Comparison of ENCODE assay signal across 8 mouse cellular contexts in the genomic region with DNA sequence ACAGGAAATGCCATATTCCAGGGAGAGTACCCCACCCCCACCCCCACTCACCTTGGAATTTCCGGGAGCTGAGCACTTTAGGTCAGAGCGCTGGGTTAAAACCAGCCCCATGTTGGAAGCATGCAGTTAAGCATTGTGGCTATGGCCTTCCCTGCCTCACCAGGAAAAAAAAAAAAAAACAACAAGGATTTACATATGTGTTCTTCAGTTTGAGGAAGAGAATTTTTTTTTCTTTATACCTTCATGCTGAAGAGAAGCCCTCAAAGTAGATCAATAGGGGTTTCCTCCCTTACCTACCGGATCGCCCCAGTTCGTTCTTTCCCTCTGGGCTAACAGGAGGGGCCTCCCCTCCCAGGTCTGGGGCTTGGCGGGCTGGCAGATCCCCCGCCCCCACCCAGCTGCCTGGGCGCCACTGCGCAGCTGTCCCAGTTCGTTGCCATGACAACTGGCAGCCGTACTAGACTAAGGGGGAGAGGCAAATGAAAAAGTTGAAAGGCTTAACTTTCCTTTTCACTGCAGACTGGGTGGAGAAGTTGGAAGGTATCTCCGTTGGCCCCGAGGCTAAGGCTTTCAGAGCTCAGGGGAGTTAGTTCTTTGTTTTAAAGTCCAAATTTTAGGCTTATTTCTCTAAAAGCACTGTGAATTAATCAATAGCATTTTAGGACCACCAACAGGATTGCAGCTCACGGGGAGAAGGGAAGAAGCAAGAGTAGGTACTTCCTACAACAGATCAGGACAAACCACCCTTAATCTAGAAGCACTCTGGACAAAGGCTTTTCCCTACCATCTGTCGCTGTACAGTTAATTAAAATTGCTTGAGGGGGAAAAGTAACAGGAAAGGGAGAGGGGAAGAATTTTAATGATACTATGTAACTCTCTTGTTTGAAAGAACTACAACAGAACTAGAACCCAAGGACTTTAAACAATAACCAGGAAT. TPM values are rescaled to one million over a fixed set of nuclear protein-coding genes. Genes with fewer than 3 reads are reported as not detected.
A peak's percentile ranks its signal among the peaks of the same experiment; 100 is the strongest.
DNase-seq lines count a peak whose midpoint lies in the region; ATAC-seq and TF ChIP-seq lines count a peak whose summit lies in the region.

No protein-coding gene starts in this region.

- intact Hi-C loops in heart, postnatal 36 days (cut with DNase I) = loop anchor here (2.0 kb wide), 1 partner anchor 24 kb away; a partner anchor contains a TSS

- H3K9me3 ChIP-seq in ES-Bruce4 (replicated peaks; ENCODE audit: control insufficient read depth, insufficient read depth, low read length, poor library complexity, severe bottlenecking) = no peaks in the 10 kb centered on the region
- no peaks in the 10 kb centered on the region for H3K9me3 ChIP-seq in forebrain, embryonic 16.5 days (ENCODE audit: control insufficient read depth, low read length)
- no peaks in the 10 kb centered on the region for H3K9me3 ChIP-seq in neural tube, embryonic 15.5 days (replicated peaks)

- WGBS in forebrain, embryonic 16.5 days = 2% methylated on average over 15 of the region's 15 CpGs
- WGBS in lung, adult 2 months = 6% methylated on average over 15 of the region's 15 CpGs
- under 1% methylated on average over 15 of the region's 15 CpGs for WGBS in neural tube, embryonic 15.5 days

- H3K4me3 ChIP-seq in ES-Bruce4 (ENCODE audit: low read depth, low read length) = peak overlapping the region; percentile 58
- peak overlapping the region; percentile 53 for H3K4me3 ChIP-seq in forebrain, embryonic 16.5 days (replicated peaks; ENCODE audit: low read length)
- peak overlapping the region; percentile 71 for H3K4me3 ChIP-seq in layer of hippocampus, adult 2 months
- H3K4me3 ChIP-seq in lung, adult 2 months (replicated peaks; ENCODE audit: extremely low read depth, low read depth, low read length) = peak overlapping the region; percentile 72
- H3K4me3 ChIP-seq in neural tube, embryonic 15.5 days (replicated peaks) = peak overlapping the region; percentile 45

- no peak for TF ChIP-seq POLR2A in ES-Bruce4 (IDR thresholded peaks at IDR 0.05; ENCODE audit: insufficient read depth, low read length)
- peak; percentile 18; the same call in 1 of the 2 replicates for TF ChIP-seq POLR2A in lung, adult 2 months (IDR thresholded peaks at IDR 0.05; ENCODE audit: borderline replicate concordance, extremely low read depth, low read depth, low read length)

- peak overlapping the region; percentile 100 for H3K27ac ChIP-seq in ES-Bruce4 (ENCODE audit: insufficient read depth, low read length)
- peak overlapping the region; percentile 93 for H3K27ac ChIP-seq in forebrain, embryonic 16.5 days (ENCODE audit: low read length)
- H3K27ac ChIP-seq in layer of hippocampus, adult 2 months = peak overlapping the region; percentile 92
- peak overlapping the region; percentile 86 for H3K27ac ChIP-seq in neural tube, embryonic 15.5 days (replicated peaks)

- H3K9ac ChIP-seq in ES-Bruce4 (ENCODE audit: low read depth, poor library complexity, severe bottlenecking) = peak overlapping the region; percentile 76
- peak overlapping the region; percentile 56 for H3K9ac ChIP-seq in forebrain, embryonic 16.5 days (replicated peaks; ENCODE audit: low read depth, low read length)
- H3K9ac ChIP-seq in neural tube, embryonic 15.5 days (replicated peaks) = peak overlapping the region; percentile 45

- peaks cover 29% of the 10 kb centered on the region for H3K36me3 ChIP-seq in ES-Bruce4 (ENCODE audit: control insufficient read depth, insufficient read depth, low read length, poor library complexity, severe bottlenecking)
- H3K36me3 ChIP-seq in forebrain, embryonic 16.5 days (ENCODE audit: control insufficient read depth, insufficient read depth) = peaks cover 14% of the 10 kb centered on the region
- H3K36me3 ChIP-seq in neural tube, embryonic 15.5 days = peaks cover 20% of the 10 kb centered on the region

- peak; percentile 94 for TF ChIP-seq EP300 in ES-Bruce4 (IDR thresholded peaks at IDR 0.05; ENCODE audit: insufficient read depth, low read depth, low read length)

- peak; percentile 44 for DNase-seq in cerebellum, adult 11-12 months
- DNase-seq in heart, postnatal 36 days = peak; percentile 80 to 84
- DNase-seq in layer of hippocampus, adult 2 months (ENCODE audit: low spot score in 2 of 2) = peak; percentile 93 to 94
- DNase-seq in lung, adult 2 months = peak; percentile 72
- DNase-seq in testis, postnatal 10 days (ENCODE audit: low spot score) = peak; percentile 91

- H3K27me3 ChIP-seq in ES-Bruce4 (ENCODE audit: control insufficient read depth, insufficient read depth, low read length, poor library complexity, severe bottlenecking) = no peaks in the 10 kb centered on the region
- no peaks in the 10 kb centered on the region for H3K27me3 ChIP-seq in forebrain, embryonic 16.5 days (replicated peaks; ENCODE audit: control insufficient read depth, insufficient read depth, low read length)
- no peaks in the 10 kb centered on the region for H3K27me3 ChIP-seq in neural tube, embryonic 15.5 days (replicated peaks)

- H3K4me2 ChIP-seq in forebrain, embryonic 16.5 days (ENCODE audit: low read length) = peak overlapping the region; percentile 69
- H3K4me2 ChIP-seq in neural tube, embryonic 15.5 days = peak overlapping the region; percentile 59

- peaks cover 3% of the 10 kb centered on the region for H3K4me1 ChIP-seq in ES-Bruce4 (ENCODE audit: control insufficient read depth, insufficient read depth, low read length)
- H3K4me1 ChIP-seq in forebrain, embryonic 16.5 days (replicated peaks; ENCODE audit: control insufficient read depth, insufficient read depth, low read length) = peaks cover 31% of the 10 kb centered on the region
- H3K4me1 ChIP-seq in lung, adult 2 months (ENCODE audit: control insufficient read depth, insufficient read depth, low read length) = peaks cover 6% of the 10 kb centered on the region; the same call in 1 of the 2 replicates
- peaks cover 19% of the 10 kb centered on the region for H3K4me1 ChIP-seq in neural tube, embryonic 15.5 days

- ATAC-seq in forebrain, embryonic 16.5 days = peak; percentile 97
- ATAC-seq in neural tube, embryonic 15.5 days (ENCODE audit: low FRiP score) = peak; percentile 94

- TF ChIP-seq CTCF in ES-Bruce4 (IDR thresholded peaks at IDR 0.05; ENCODE audit: low read depth, low read length) = no peak
- TF ChIP-seq CTCF in layer of hippocampus, adult 2 months (conservative IDR thresholded peaks at IDR 0.05) = no peak
- TF ChIP-seq CTCF in lung, adult 2 months (IDR thresholded peaks at IDR 0.05; ENCODE audit: insufficient read depth, low read length) = no peak

RNA-seq across cellular contexts. Expression of a gene that starts 24.4 kb away (rescaled TPM):
- 317 and 328 TPM in 2 replicates for polyA plus RNA-seq in ES-Bruce4 (2011; ENCODE audit: insufficient read depth, insufficient read length, low read depth, missing spikeins)
- polyA plus RNA-seq in forebrain, embryonic 16.5 days (2015; fragmentation: Nextera tagmentation; extraction: Ambion mirVana) = 132 and 139 TPM in 2 replicates
- total RNA-seq in heart, postnatal 36 days (2021) = 10 to 100 TPM; 54.2 to 58.7 TPM
- 100 to 1,000 TPM; 179 to 187 TPM for total RNA-seq in layer of hippocampus, adult 2 months (2021)
- 12.2 and 20.0 TPM in 2 replicates for polyA plus RNA-seq in lung, adult 2 months (2012; rRNA removed)
- polyA plus RNA-seq in neural tube, embryonic 15.5 days (2015; fragmentation: Nextera tagmentation; extraction: Ambion mirVana) = 102 and 107 TPM in 2 replicates

RNA-seq across cellular contexts. Expression of a gene that starts 25.0 kb away (rescaled TPM):
- 1,629 and 1,787 TPM in 2 replicates for polyA plus RNA-seq in ES-Bruce4 (2011; ENCODE audit: insufficient read depth, insufficient read length, low read depth, missing spikeins)
- polyA plus RNA-seq in forebrain, embryonic 16.5 days (2015; fragmentation: Nextera tagmentation; extraction: Ambion mirVana) = 935 and 1,030 TPM in 2 replicates
- total RNA-seq in heart, postnatal 36 days (2021) = 100 to 1,000 TPM; 140 to 154 TPM
- 100 to 1,000 TPM; 256 to 265 TPM for total RNA-seq in layer of hippocampus, adult 2 months (2021)
- 49.1 and 93.5 TPM in 2 replicates for polyA plus RNA-seq in lung, adult 2 months (2012; rRNA removed)
- 582 and 600 TPM in 2 replicates for polyA plus RNA-seq in neural tube, embryonic 15.5 days (2015; fragmentation: Nextera tagmentation; extraction: Ambion mirVana)

RNA-seq across cellular contexts. Expression of a gene that starts 43.0 kb away (rescaled TPM):
- polyA plus RNA-seq in ES-Bruce4 (2011; ENCODE audit: insufficient read depth, insufficient read length, low read depth, missing spikeins) = not detected in 2 replicates
- polyA plus RNA-seq in forebrain, embryonic 16.5 days (2015; fragmentation: Nextera tagmentation; extraction: Ambion mirVana) = 0.30 and 0.39 TPM in 2 replicates
- total RNA-seq in heart, postnatal 36 days (2021) = under 1 TPM; 0.67 to 0.73 TPM
- total RNA-seq in layer of hippocampus, adult 2 months (2021) = not detected
- 7.7 and 14.1 TPM in 2 replicates for polyA plus RNA-seq in lung, adult 2 months (2012; rRNA removed)
- polyA plus RNA-seq in neural tube, embryonic 15.5 days (2015; fragmentation: Nextera tagmentation; extraction: Ambion mirVana) = 0.99 and 4.6 TPM in 2 replicates

RNA-seq across cellular contexts. Expression of a gene that starts 48.3 kb away (rescaled TPM):
- polyA plus RNA-seq in ES-Bruce4 (2011; ENCODE audit: insufficient read depth, insufficient read length, low read depth, missing spikeins) = 13.5 and 15.3 TPM in 2 replicates
- 28.0 and 29.2 TPM in 2 replicates for polyA plus RNA-seq in forebrain, embryonic 16.5 days (2015; fragmentation: Nextera tagmentation; extraction: Ambion mirVana)
- 10 to 100 TPM; 13.2 to 15.7 TPM for total RNA-seq in heart, postnatal 36 days (2021)
- 10 to 100 TPM; 17.9 to 18.2 TPM for total RNA-seq in layer of hippocampus, adult 2 months (2021)
- polyA plus RNA-seq in lung, adult 2 months (2012; rRNA removed) = 16.5 and 18.1 TPM in 2 replicates
- 25.8 and 30.9 TPM in 2 replicates for polyA plus RNA-seq in neural tube, embryonic 15.5 days (2015; fragmentation: Nextera tagmentation; extraction: Ambion mirVana)

RNA-seq across cellular contexts. Expression of a gene that starts 57.3 kb away (rescaled TPM):
- polyA plus RNA-seq in ES-Bruce4 (2011; ENCODE audit: insufficient read depth, insufficient read length, low read depth, missing spikeins) = 140 and 145 TPM in 2 replicates
- 221 TPM in 2 replicates for polyA plus RNA-seq in forebrain, embryonic 16.5 days (2015; fragmentation: Nextera tagmentation; extraction: Ambion mirVana)
- total RNA-seq in heart, postnatal 36 days (2021) = 10 to 100 TPM; 56.6 to 56.9 TPM
- 10 to 100 TPM; 91.0 to 96.2 TPM for total RNA-seq in layer of hippocampus, adult 2 months (2021)
- 55.1 and 86.2 TPM in 2 replicates for polyA plus RNA-seq in lung, adult 2 months (2012; rRNA removed)
- polyA plus RNA-seq in neural tube, embryonic 15.5 days (2015; fragmentation: Nextera tagmentation; extraction: Ambion mirVana) = 190 and 207 TPM in 2 replicates

Comparison
In these comparisons a context has a peak if more than half of its experiments do, and no peak if none do; other contexts are left out.
1. Peak in every context shown above with its lines: DNase-seq, ATAC-seq, H3K4me3 ChIP-seq and H3K27ac ChIP-seq.